Comparison of ENCODE assay signal across 17 mouse cellular contexts in the genomic region with DNA sequence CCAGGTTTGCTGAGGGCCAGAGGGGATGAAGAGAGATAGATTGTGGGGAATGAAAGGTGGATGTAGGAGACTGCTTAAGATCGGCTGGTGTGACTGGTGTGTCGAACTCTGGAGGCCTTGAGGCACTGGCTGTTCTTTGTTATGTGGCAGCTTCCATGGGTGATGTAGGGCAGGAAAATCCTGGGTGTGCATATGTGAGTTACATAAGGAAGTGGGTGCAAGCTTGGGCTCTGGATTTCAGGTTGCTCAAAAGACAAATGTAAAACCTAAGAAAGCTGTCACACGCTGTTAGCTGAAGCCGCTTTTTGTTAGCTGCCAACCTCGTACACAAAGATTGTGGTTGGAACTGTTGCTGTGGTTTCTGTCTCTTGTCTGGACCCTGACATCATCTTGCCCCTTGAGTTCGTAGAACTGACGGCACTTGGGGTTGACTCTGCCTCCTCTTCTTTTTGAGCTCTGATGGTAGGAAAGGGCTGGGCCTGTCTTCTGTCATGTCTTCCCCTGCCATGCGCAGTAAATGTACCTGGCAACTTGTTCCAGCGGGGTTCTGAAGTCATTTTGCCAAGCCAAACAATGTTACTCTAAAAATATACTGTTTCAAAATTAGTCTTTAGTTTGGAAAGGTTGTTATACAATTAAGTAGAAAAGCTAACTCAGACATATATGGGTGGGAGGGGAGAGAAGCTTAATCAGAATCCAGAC. TPM values are rescaled to one million over a fixed set of nuclear protein-coding genes. Genes with fewer than 3 reads are reported as not detected.
DNase-seq lines count a peak whose midpoint lies in the region; ATAC-seq and TF ChIP-seq lines count a peak whose summit lies in the region.
"Had no signal": no experiment of that assay in that cellular context is flagged by ENCODE, and none has a peak within 500 bp of the region (broad histone marks: within the 10 kb centered on the region; RNA-seq: fewer than 3 reads in every experiment).

No protein-coding gene starts in this region.

- H3K27ac ChIP-seq in layer of hippocampus, adult 2 months = peak overlapping the region; percentile 67
- H3K27ac ChIP-seq: embryonic facial prominence, embryonic 13.5 days; forebrain, embryonic 13.5 days; hindbrain, embryonic 13.5 days had no signal

- ATAC-seq in inflammation-experienced regulatory T-cells, adult 6 months = peak; percentile 48
- ATAC-seq: forebrain, embryonic 13.5 days had no signal

- TF ChIP-seq CTCF in layer of hippocampus, adult 2 months (conservative IDR thresholded peaks at IDR 0.05) = no peak

- peak; percentile 41 to 56 for DNase-seq in frontal cortex, adult 2 months (ENCODE audit: extremely low spot score in 1 of 2, low spot score in 1 of 2)
- no peak for DNase-seq in frontal cortex, postnatal 25 days (ENCODE audit: low spot score in 2 of 2)
- DNase-seq in layer of hippocampus, adult 2 months (ENCODE audit: low spot score in 2 of 2) = no peak
- DNase-seq in layer of hippocampus, postnatal 14 days (ENCODE audit: low spot score in 2 of 2) = no peak
- DNase-seq in CD4-positive helper T cell, adult 2 months (ENCODE audit: low read depth, low spot score) = peak; percentile 39
- no peak for DNase-seq in spleen, postnatal 14 days (ENCODE audit: low spot score in 2 of 2)
- no peak for DNase-seq in adrenal gland, postnatal 4 days (ENCODE audit: low spot score in 2 of 2)
- DNase-seq: cerebellum, adult 9-11 months; gastrocnemius, postnatal 14 days; kidney, adult 9 months; layer of hippocampus, postnatal 36 days; liver; thymus, adult 2 months had no signal

- no peak overlapping the region for H3K4me3 ChIP-seq in layer of hippocampus, adult 2 months
- H3K4me3 ChIP-seq: embryonic facial prominence, embryonic 13.5 days; forebrain, embryonic 13.5 days; hindbrain, embryonic 13.5 days had no signal

RNA-seq across cellular contexts. Expression of gene Abl1, which starts 39.6 kb away (rescaled TPM):
- polyA plus RNA-seq in frontal cortex, adult 2 months (2012; rRNA removed) = 35.2 and 39.5 TPM in 2 replicates
- 10 to 100 TPM; 44.1 to 44.7 TPM for total RNA-seq in layer of hippocampus, adult 2 months (2021)
- 10 to 100 TPM; 45.4 to 49.3 TPM for total RNA-seq in layer of hippocampus, postnatal 14 days (2021)
- 1 to 10 TPM; 5.0 to 9.4 (median 7.2) TPM for polyA plus RNA-seq in inflammation-experienced regulatory T-cells, adult 6 months (2017; shearing (Covaris generic))
- total RNA-seq in adrenal gland, postnatal 4 days (2021) = 100 to 1,000 TPM; 109 to 112 TPM

RNA-seq across cellular contexts. Expression of gene Exosc2, which starts 57.2 kb away (rescaled TPM):
- polyA plus RNA-seq in frontal cortex, adult 2 months (2012; rRNA removed) = 27.4 and 31.0 TPM in 2 replicates
- total RNA-seq in layer of hippocampus, adult 2 months (2021) = 10 to 100 TPM; 23.2 to 25.2 TPM
- 10 to 100 TPM; 17.9 TPM for total RNA-seq in layer of hippocampus, postnatal 14 days (2021)
- polyA plus RNA-seq in inflammation-experienced regulatory T-cells, adult 6 months (2017; shearing (Covaris generic)) = 10 to 100 TPM; 31.9 to 50.4 (median 42.6) TPM
- total RNA-seq in adrenal gland, postnatal 4 days (2021) = 10 to 100 TPM; 32.9 to 37.4 TPM

Comparison
In these comparisons a context has a peak if more than half of its experiments do, and no peak if none do; other contexts are left out.
1. DNase-seq: peak in frontal cortex, adult 2 months (2 of 2) and CD4-positive helper T cell, adult 2 months (single experiment); none in frontal cortex, postnatal 25 days (0 of 2), layer of hippocampus, adult 2 months (0 of 2), layer of hippocampus, postnatal 14 days (0 of 2), spleen, postnatal 14 days (0 of 2) and adrenal gland, postnatal 4 days (0 of 2).